Mouse (Mus musculus) hindbrain, postnatal 0 days (tissue): ENCODE measurements around the gene Hemgn. TPM values are rescaled to one million over a fixed set of nuclear protein-coding genes. Genes with fewer than 3 reads are reported as not detected.
A peak's percentile ranks its signal among the peaks of the same experiment; 100 is the strongest.

ENCODE experiments used
- ATAC-seq: fragments of 200-750 bp; cut with Nextera tagmentation; 2 replicates; pipeline ENCODE4 v1.8.0; 2017; ENCODE audit warnings: mild to moderate bottlenecking, moderate TSS enrichment, moderate library complexity
- DNase-seq: peaks from one replicate; pipeline ENCODE4 v3.0.0-alpha.2; 2015; ENCODE audit warnings: low spot score
- H3K27ac ChIP-seq: fragments of 300-500 bp; sonication (generic); 2 replicates; pipeline ENCODE4 v1.5.1; 2014; ENCODE audit warnings: mild to moderate bottlenecking
- H3K27me3 ChIP-seq: fragments of 300-500 bp; sonication (generic); 2 replicates; pipeline ENCODE4 v1.6.1; 2014; ENCODE audit warnings: low read length, mixed read lengths; ENCODE audit not compliant: insufficient read depth
- H3K36me3 ChIP-seq: fragments of 300-500 bp; sonication (generic); 2 replicates; pipeline ENCODE4 v1.6.1; 2014; ENCODE audit warnings: low read length, mixed read lengths; ENCODE audit not compliant: insufficient read depth
- H3K4me1 ChIP-seq: fragments of 300-500 bp; sonication (generic); 2 replicates; pipeline ENCODE4 v1.6.1; 2014; ENCODE audit warnings: antibody characterized with exemption, low read length, mixed read lengths; ENCODE audit not compliant: insufficient read depth
- H3K4me2 ChIP-seq: fragments of 300-500 bp; sonication (generic); 2 replicates; pipeline ENCODE4 v1.6.1; 2014; ENCODE audit warnings: low read depth, mild to moderate bottlenecking, low read length, moderate library complexity, mixed read lengths
- H3K4me3 ChIP-seq: fragments of 300-500 bp; sonication (generic); 2 replicates; pipeline ENCODE4 v1.5.1; 2014; ENCODE audit warnings: low read length
- H3K9ac ChIP-seq: fragments of 300-500 bp; sonication (generic); replicated peaks from 2 replicates; pipeline ENCODE4 v1.6.1; 2014; ENCODE audit warnings: mild to moderate bottlenecking, low read length, moderate library complexity, mixed read lengths
- H3K9me3 ChIP-seq: fragments of 300-500 bp; sonication (generic); 2 replicates; pipeline ENCODE4 v1.6.1; 2016; ENCODE audit warnings: low read length, mixed read lengths
- CTCF ChIP-seq: IDR thresholded peaks from 2 replicates; pipeline ENCODE4 v1.5.1; 2016; ENCODE audit warnings: antibody characterized with exemption, control low read depth, low read depth
- WGBS: fragments of 180-500 bp; shearing (Covaris S2); extraction: QIAGEN DNeasy Blood & Tissue Kit; methylation state at CpG from one replicate; pipeline ENCODE4 v1.1.7; 2014; 5-methylcytosine and 5-hydroxymethylcytosine counted together
- polyA plus RNA-seq: library from polyadenylated mRNA; unstranded; fragments of >200 nt; fragmentation: Nextera tagmentation; extraction: Ambion mirVana; gene quantifications from 2 replicates; pipeline ENCODE4 v1.2.1, GENCODE M21; 2015
- total RNA-seq: library from RNA; depleted of rRNA; stranded (reverse); fragments of >200 nt; gene quantifications from 2 replicates; pipeline ENCODE4 v1.2.3, GENCODE M21; 2014; rRNA removed

The Hemgn gene
- total RNA-seq = not detected in 2 replicates
- not detected in 2 replicates for polyA plus RNA-seq

DNA sequence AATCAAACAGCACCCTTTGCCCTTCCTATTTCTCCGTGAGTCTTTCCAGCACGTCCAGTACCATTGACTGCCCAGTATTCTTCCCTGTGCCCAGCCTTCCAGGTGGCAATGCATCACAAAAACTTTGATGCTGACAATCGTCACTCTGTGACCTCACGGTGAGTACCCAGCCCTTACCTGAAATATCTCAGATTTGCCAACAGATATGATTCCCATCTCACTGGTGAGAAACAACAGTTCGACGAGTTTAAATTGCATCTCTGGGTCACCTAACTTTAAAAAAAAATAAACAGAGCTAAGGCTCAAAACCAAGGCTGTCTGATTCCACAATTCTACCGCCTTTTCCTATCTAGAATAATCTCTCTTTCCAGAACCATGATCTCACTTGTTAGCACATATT is at the start of gene Hemgn:
Gene Hemgn, minus strand, starts transcription at position 101 of the 400 bp plus-strand sequence.
- TF ChIP-seq CTCF = no peak
- 82% methylated on average over 7 of the region's 7 CpGs for WGBS
- Histone ChIP-seq H3K4me3 (no peak within 1 kb of the TSS), H3K36me3 (no peaks in the 10 kb centered on the region), H3K27ac (no peak within 1 kb of the TSS), H3K9me3 (no peaks in the 10 kb centered on the region), H3K4me1 (no peaks in the 10 kb centered on the region), H3K9ac (no peak within 1 kb of the TSS), H3K4me2 (no peak within 1 kb of the TSS), H3K27me3 (no peaks in the 10 kb centered on the region)
- DNase-seq (no peak), ATAC-seq (no peak)

DNA sequence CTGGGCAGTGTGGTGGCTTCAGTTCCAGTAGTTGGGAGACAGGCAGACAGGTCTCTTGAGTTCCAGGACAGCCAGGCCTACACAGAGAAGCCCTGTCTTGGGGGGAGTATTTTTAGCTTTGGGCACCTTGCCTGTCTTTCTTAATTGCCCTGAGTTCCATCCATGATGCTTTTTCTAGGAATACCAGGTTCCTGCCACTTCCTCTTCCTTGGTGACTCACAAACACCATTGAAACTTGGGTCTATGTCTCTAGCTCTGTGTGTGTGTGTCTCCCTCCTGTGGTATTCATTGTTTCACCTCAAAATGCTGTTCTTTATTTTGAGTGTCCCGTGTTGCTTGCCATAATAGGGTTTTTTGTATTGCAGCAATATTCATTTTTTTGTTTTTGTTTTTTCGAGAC is 45.1 kb upstream of the Hemgn start:
- DNase-seq (no peak), ATAC-seq (no peak)
- Histone ChIP-seq H3K4me1 (peaks cover 3% of the 10 kb centered on the region), H3K4me2 (no peak overlapping the region), H3K27me3 (no peaks in the 10 kb centered on the region), H3K27ac (no peak overlapping the region), H3K36me3 (0 out of 2 replicates have a peak, but pooled peaks cover 5% of the 10 kb centered on the region), H3K9me3 (no peaks in the 10 kb centered on the region), H3K4me3 (no peak overlapping the region), H3K9ac (no peak overlapping the region)
- no peak for TF ChIP-seq CTCF
- WGBS = 94% methylated on average over 2 of the region's 2 CpGs

DNA sequence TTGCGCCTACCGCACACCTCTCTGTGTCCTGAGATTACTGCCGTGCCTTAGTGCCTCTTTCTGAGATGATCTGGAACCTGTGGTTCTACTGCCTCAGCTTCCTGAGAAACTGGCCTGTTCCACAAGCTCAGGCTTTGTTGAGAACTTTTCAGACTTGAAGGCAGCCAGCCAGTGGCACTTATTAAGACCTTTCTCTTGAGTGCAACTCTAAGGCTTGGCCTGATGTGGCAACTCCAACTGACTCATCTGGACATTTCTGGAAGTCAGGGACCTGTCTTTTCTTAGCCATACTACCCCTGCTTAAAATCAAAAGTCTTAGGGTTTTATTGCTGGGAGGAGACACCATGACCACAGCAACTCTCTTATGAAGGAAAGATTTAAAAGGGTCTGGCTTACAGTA is 43.9 kb upstream of the Hemgn start:
- H3K4me3 ChIP-seq = no peak overlapping the region
- no peak for DNase-seq
- no peaks in the 10 kb centered on the region for H3K27me3 ChIP-seq
- no peak for TF ChIP-seq CTCF
- H3K36me3 ChIP-seq = 0 out of 2 replicates have a peak, but pooled peaks cover 4% of the 10 kb centered on the region
- no peak overlapping the region for H3K27ac ChIP-seq
- no peak for ATAC-seq
- 96% methylated on average over 3 of the region's 3 CpGs for WGBS
- H3K9ac ChIP-seq = no peak overlapping the region
- no peak overlapping the region for H3K4me2 ChIP-seq
- peaks cover 11% of the 10 kb centered on the region for H3K4me1 ChIP-seq
- H3K9me3 ChIP-seq = no peaks in the 10 kb centered on the region

DNA sequence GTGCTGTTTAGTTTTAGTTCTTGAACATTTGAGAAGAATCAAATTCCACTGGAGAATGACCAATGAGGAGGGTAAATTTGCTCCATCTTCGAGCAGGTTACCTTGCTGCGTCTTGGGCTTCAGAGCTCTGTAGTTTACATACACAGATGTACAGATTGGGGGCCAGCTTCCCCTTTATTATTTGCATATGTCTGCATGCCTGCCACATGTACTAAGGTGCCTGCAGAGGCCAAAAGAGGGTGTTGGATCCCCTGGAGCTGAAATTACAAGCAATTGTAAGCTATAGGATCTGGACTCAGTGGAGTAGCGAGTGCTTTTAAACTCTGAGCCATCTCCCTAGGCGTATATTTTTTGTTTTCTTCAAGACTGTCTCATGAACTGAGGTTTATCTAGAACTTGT is 43.5 kb upstream of the Hemgn start:
- ATAC-seq = no peak
- no peaks in the 10 kb centered on the region for H3K27me3 ChIP-seq
- 92% methylated on average over 4 of the region's 4 CpGs for WGBS

DNA sequence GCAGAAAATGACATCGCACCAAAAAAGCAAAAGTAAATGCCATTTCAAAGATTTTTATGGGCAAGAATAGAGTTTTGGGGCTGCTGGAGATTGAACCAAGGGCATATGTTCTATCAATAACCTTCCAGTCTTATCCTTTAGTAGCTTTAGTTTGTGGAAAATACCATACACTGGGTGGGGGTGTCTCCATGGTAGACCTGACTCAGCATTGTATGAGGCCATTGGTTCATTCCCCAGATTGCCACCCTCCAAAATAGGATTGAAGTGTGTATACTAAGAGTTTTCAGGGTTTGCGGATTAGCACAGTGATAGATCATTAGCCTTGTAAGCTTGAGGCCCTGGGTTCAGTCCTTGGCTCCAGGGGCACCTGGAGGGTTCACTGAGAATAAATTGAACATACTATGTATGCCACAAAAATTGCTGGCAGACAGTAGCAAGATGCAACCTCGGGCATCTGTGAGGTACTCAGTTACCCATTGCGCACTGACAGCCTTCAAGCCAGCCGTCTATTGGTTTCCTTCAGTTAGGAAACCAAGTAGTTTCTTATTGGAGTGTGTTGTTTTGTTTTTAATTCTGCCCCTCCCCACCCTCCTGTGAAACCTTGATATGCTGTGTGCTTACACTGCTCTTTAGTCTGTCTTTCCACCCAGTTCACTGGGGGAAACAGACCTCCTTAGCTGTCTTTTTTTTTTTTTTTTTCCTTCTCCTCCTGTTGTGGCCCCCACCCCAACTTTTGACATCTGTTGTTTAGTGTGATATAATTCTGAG is 41.0 kb upstream of the Hemgn start:
- ATAC-seq (no peak), DNase-seq (no peak)
- no peak overlapping the region for H3K9ac ChIP-seq
- H3K4me2 ChIP-seq = no peak overlapping the region
- no peak overlapping the region for H3K4me3 ChIP-seq
- H3K27me3 ChIP-seq = no peaks in the 10 kb centered on the region
- no peak for TF ChIP-seq CTCF
- 72% methylated on average over 5 of the region's 5 CpGs for WGBS
- peaks cover 14% of the 10 kb centered on the region for H3K4me1 ChIP-seq
- H3K36me3 ChIP-seq = no peaks in the 10 kb centered on the region
- no peak overlapping the region for H3K27ac ChIP-seq
- H3K9me3 ChIP-seq = no peaks in the 10 kb centered on the region

More for the DNA sequence above, 43.5 kb upstream of the Hemgn start:
- Histone ChIP-seq H3K4me2 (no peak overlapping the region), H3K4me3 (no peak overlapping the region), H3K9ac (no peak overlapping the region), H3K4me1 (peaks cover 11% of the 10 kb centered on the region), H3K9me3 (no peaks in the 10 kb centered on the region), H3K36me3 (0 out of 2 replicates have a peak, but pooled peaks cover 4% of the 10 kb centered on the region), H3K27ac (no peak overlapping the region)
- DNase-seq = no peak
- no peak for TF ChIP-seq CTCF

- Histone ChIP-seq H3K27ac (0 out of 2 replicates have a peak overlapping the region, but pooled peaks have one; percentile 96), H3K4me3 (peak overlapping the region; percentile 88), H3K27me3 (no peaks in the 10 kb centered on the region), H3K4me1 (peaks cover 14% of the 10 kb centered on the region), H3K9ac (no peak overlapping the region), H3K36me3 (no peaks in the 10 kb centered on the region), H3K4me2 (peak overlapping the region; percentile 70), H3K9me3 (no peaks in the 10 kb centered on the region)
- no peak for DNase-seq
- TF ChIP-seq CTCF = no peak
- no peak for ATAC-seq
- WGBS = 45% methylated on average over 13 of the region's 13 CpGs
These were observed 39.8 kb upstream of the Hemgn start for GRCm38 (mm10) chr4:46452855-46453719.
